Mouse (Mus musculus): Measurements from ENCODE around the gene Otud7a.

- TF ChIP-seq CTCF (IDR thresholded peaks at IDR 0.05; ENCODE audit: low read depth, low read length) (no peak), POLR2A (IDR thresholded peaks at IDR 0.05; ENCODE audit: borderline replicate concordance, low read depth, low read length) (no peak)
Measured at GRCm38 (mm10) chr7:63466729-63467128, 22.2 kb downstream of the Otud7a start.

All from bone marrow macrophage, adult 2 months (primary cell).